Mouse (Mus musculus): ENCODE results near the gene Pcyt1b.

The Pcyt1b gene

GRCm38 (mm10) chrX:93690672-93691071 is 36.0 kb downstream of the Pcyt1b start:
- Histone ChIP-seq H3K27me3 (ENCODE audit: control insufficient read depth, insufficient read depth, low read length, poor library complexity, severe bottlenecking) (no peaks in the 10 kb centered on the region), H3K36me3 (ENCODE audit: control insufficient read depth, insufficient read depth, low read length, poor library complexity, severe bottlenecking) (no peaks in the 10 kb centered on the region)
- no peak for DNase-seq (ENCODE audit: low read depth, low spot score)

- H3K36me3 ChIP-seq (ENCODE audit: control insufficient read depth, insufficient read depth, low read length, poor library complexity, severe bottlenecking), result no peaks in the 10 kb centered on the region
- DNase-seq (ENCODE audit: low read depth, low spot score), result no peak
- no peaks in the 10 kb centered on the region for H3K27me3 ChIP-seq (ENCODE audit: control insufficient read depth, insufficient read depth, low read length, poor library complexity, severe bottlenecking)
Measured at GRCm38 (mm10) chrX:93697596-93697995, 42.9 kb downstream of the Pcyt1b start.

GRCm38 (mm10) chrX:93700528-93701225 is 46.0 kb downstream of the Pcyt1b start:
- H3K27me3 ChIP-seq (ENCODE audit: control insufficient read depth, insufficient read depth, low read length, poor library complexity, severe bottlenecking), result no peaks in the 10 kb centered on the region
- peak; percentile 13 for DNase-seq (ENCODE audit: low read depth, low spot score)
- no peaks in the 10 kb centered on the region for H3K36me3 ChIP-seq (ENCODE audit: control insufficient read depth, insufficient read depth, low read length, poor library complexity, severe bottlenecking)

- Histone ChIP-seq H3K36me3 (ENCODE audit: control insufficient read depth, insufficient read depth, low read length, poor library complexity, severe bottlenecking) (no peaks in the 10 kb centered on the region), H3K27me3 (ENCODE audit: control insufficient read depth, insufficient read depth, low read length, poor library complexity, severe bottlenecking) (no peaks in the 10 kb centered on the region)
- no peak for DNase-seq (ENCODE audit: low read depth, low spot score)
Measured at GRCm38 (mm10) chrX:93712566-93712965, 57.9 kb downstream of the Pcyt1b start.

- Histone ChIP-seq H3K27me3 (ENCODE audit: control insufficient read depth, insufficient read depth, low read length, poor library complexity, severe bottlenecking) (no peaks in the 10 kb centered on the region), H3K36me3 (ENCODE audit: control insufficient read depth, insufficient read depth, low read length, poor library complexity, severe bottlenecking) (no peaks in the 10 kb centered on the region)
- DNase-seq (ENCODE audit: low read depth, low spot score), result no peak
Measured at GRCm38 (mm10) chrX:93729529-93729928, 74.9 kb downstream of the Pcyt1b start.

GRCm38 (mm10) chrX:93730854-93731253 is 76.2 kb downstream of the Pcyt1b start:
- no peak for DNase-seq (ENCODE audit: low read depth, low spot score)
- Histone ChIP-seq H3K36me3 (ENCODE audit: control insufficient read depth, insufficient read depth, low read length, poor library complexity, severe bottlenecking) (no peaks in the 10 kb centered on the region), H3K27me3 (ENCODE audit: control insufficient read depth, insufficient read depth, low read length, poor library complexity, severe bottlenecking) (no peaks in the 10 kb centered on the region)

- Histone ChIP-seq H3K27me3 (ENCODE audit: control insufficient read depth, insufficient read depth, low read length, poor library complexity, severe bottlenecking) (no peaks in the 10 kb centered on the region), H3K36me3 (ENCODE audit: control insufficient read depth, insufficient read depth, low read length, poor library complexity, severe bottlenecking) (no peaks in the 10 kb centered on the region)
- no peak for DNase-seq (ENCODE audit: low read depth, low spot score)
Measured at GRCm38 (mm10) chrX:93732407-93732806, 77.7 kb downstream of the Pcyt1b start.

- no peaks in the 10 kb centered on the region for H3K27me3 ChIP-seq (ENCODE audit: control insufficient read depth, insufficient read depth, low read length, poor library complexity, severe bottlenecking)
- no peak for DNase-seq (ENCODE audit: low read depth, low spot score)
- H3K36me3 ChIP-seq (ENCODE audit: control insufficient read depth, insufficient read depth, low read length, poor library complexity, severe bottlenecking), result no peaks in the 10 kb centered on the region
Measured at GRCm38 (mm10) chrX:93732975-93733748, 78.5 kb downstream of the Pcyt1b start.

- no peak for DNase-seq (ENCODE audit: low read depth, low spot score)
- Histone ChIP-seq H3K36me3 (ENCODE audit: control insufficient read depth, insufficient read depth, low read length, poor library complexity, severe bottlenecking) (no peaks in the 10 kb centered on the region), H3K27me3 (ENCODE audit: control insufficient read depth, insufficient read depth, low read length, poor library complexity, severe bottlenecking) (no peaks in the 10 kb centered on the region)
Measured at GRCm38 (mm10) chrX:93749165-93749564, 94.5 kb downstream of the Pcyt1b start.

- H3K36me3 ChIP-seq (ENCODE audit: control insufficient read depth, insufficient read depth, low read length, poor library complexity, severe bottlenecking), result no peaks in the 10 kb centered on the region
- no peak for DNase-seq (ENCODE audit: low read depth, low spot score)
- H3K27me3 ChIP-seq (ENCODE audit: control insufficient read depth, insufficient read depth, low read length, poor library complexity, severe bottlenecking), result no peaks in the 10 kb centered on the region
Measured at GRCm38 (mm10) chrX:93750566-93750965, 95.9 kb downstream of the Pcyt1b start.

- no peak for DNase-seq (ENCODE audit: low read depth, low spot score)
- H3K36me3 ChIP-seq (ENCODE audit: control insufficient read depth, insufficient read depth, low read length, poor library complexity, severe bottlenecking), result no peaks in the 10 kb centered on the region
- H3K27me3 ChIP-seq (ENCODE audit: control insufficient read depth, insufficient read depth, low read length, poor library complexity, severe bottlenecking), result no peaks in the 10 kb centered on the region
Measured at GRCm38 (mm10) chrX:93755210-93755842, 100.7 kb downstream of the Pcyt1b start.

- DNase-seq (ENCODE audit: low read depth, low spot score), result no peak
- no peaks in the 10 kb centered on the region for H3K27me3 ChIP-seq (ENCODE audit: control insufficient read depth, insufficient read depth, low read length, poor library complexity, severe bottlenecking)
- no peaks in the 10 kb centered on the region for H3K36me3 ChIP-seq (ENCODE audit: control insufficient read depth, insufficient read depth, low read length, poor library complexity, severe bottlenecking)
Measured at GRCm38 (mm10) chrX:93756867-93757455, 102.3 kb downstream of the Pcyt1b start.

- DNase-seq (ENCODE audit: low read depth, low spot score), result no peak
- Histone ChIP-seq H3K27me3 (ENCODE audit: control insufficient read depth, insufficient read depth, low read length, poor library complexity, severe bottlenecking) (no peaks in the 10 kb centered on the region), H3K36me3 (ENCODE audit: control insufficient read depth, insufficient read depth, low read length, poor library complexity, severe bottlenecking) (no peaks in the 10 kb centered on the region)
Measured at GRCm38 (mm10) chrX:93760770-93761169, 106.1 kb downstream of the Pcyt1b start.

GRCm38 (mm10) chrX:93789562-93789961 is 134.9 kb downstream of the Pcyt1b start:
- Histone ChIP-seq H3K27me3 (ENCODE audit: control insufficient read depth, insufficient read depth, low read length, poor library complexity, severe bottlenecking) (no peaks in the 10 kb centered on the region), H3K36me3 (ENCODE audit: control insufficient read depth, insufficient read depth, low read length, poor library complexity, severe bottlenecking) (0 out of 2 replicates have a peak, but pooled peaks cover 1% of the 10 kb centered on the region)
- DNase-seq (ENCODE audit: low read depth, low spot score), result no peak

GRCm38 (mm10) chrX:93793168-93793567 is 138.5 kb downstream of the Pcyt1b start:
- DNase-seq (ENCODE audit: low read depth, low spot score), result peak; percentile 73
- Histone ChIP-seq H3K27me3 (ENCODE audit: control insufficient read depth, insufficient read depth, low read length, poor library complexity, severe bottlenecking) (no peaks in the 10 kb centered on the region), H3K36me3 (ENCODE audit: control insufficient read depth, insufficient read depth, low read length, poor library complexity, severe bottlenecking) (0 out of 2 replicates have a peak, but pooled peaks cover 1% of the 10 kb centered on the region)

Data from splenic B cell, adult 2 months (primary cell).